Mouse (Mus musculus): Measurements from ENCODE around the gene Ahdc1. TPM values are rescaled to one million over a fixed set of nuclear protein-coding genes. Genes with fewer than 3 reads are reported as not detected.

Gene Ahdc1
- total and polyA plus RNA-seq, 3 experiments: 2.5 to 8.8 TPM; not detected in 1

DNA sequence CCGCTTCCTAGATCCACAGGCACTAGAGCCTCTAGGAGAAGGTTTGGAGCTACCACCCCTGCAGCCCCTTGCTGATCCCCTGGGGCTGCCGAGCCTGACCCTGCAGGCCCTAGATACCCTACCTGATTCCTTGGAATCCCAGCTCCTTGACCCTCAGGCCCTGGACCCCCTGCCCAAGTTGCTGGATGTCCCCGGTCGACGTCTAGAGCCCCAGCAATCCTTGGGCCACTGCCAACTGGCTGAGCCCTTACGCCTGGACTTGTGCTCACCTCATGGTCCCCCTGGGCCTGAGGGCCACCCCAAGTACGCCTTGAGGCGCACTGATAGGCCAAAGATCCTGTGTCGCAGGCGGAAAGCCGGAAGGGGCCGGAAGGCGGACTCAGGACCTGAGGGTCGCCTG is 51.2 kb downstream of the Ahdc1 start:
- H3K36me3 ChIP-seq (ENCODE audit: control insufficient read depth in 1 of 2, insufficient read depth in 2 of 2, low read length in 2 of 2): peaks cover 0 to 7% of the 10 kb centered on the region in 2 experiments; a peak in 2 of 4 replicates
- no peak for DNase-seq (ENCODE audit: low read depth, low spot score)
- peaks cover 3 to 11% of the 10 kb centered on the region in 2 experiments for H3K4me1 ChIP-seq (ENCODE audit: control insufficient read depth in 1 of 2, insufficient read depth in 2 of 2, low read length in 2 of 2)
- no peak overlapping the region for H3K27ac ChIP-seq (ENCODE audit: control insufficient read depth, low read depth, low read length)
- H3K79me2 ChIP-seq (ENCODE audit: control insufficient read depth, insufficient read depth, low read length, poor library complexity): no peaks in the 10 kb centered on the region
- H3K4me3 ChIP-seq (ENCODE audit: control insufficient read depth in 1 of 2, insufficient read depth in 1 of 2, low read depth in 2 of 2, low read length in 2 of 2): no peak overlapping the region
- no peaks in the 10 kb centered on the region for H3K27me3 ChIP-seq (ENCODE audit: control insufficient read depth in 1 of 2, insufficient read depth in 2 of 2, low read length in 2 of 2)
- TF ChIP-seq MYB (IDR thresholded peaks at IDR 0.05; ENCODE audit: low read depth, low read length) (no peak), SMC3 (IDR thresholded peaks at IDR 0.05; ENCODE audit: low read depth, low read length) (no peak), JUND (IDR thresholded peaks at IDR 0.05; ENCODE audit: low read depth, low read length) (no peak), CHD2 (IDR thresholded peaks at IDR 0.05; ENCODE audit: low read length) (no peak), TCF12 (IDR thresholded peaks at IDR 0.05; ENCODE audit: low read depth, low read length) (no peak), ETS1 (IDR thresholded peaks at IDR 0.05; ENCODE audit: low read depth, low read length) (no peak), KAT2A (conservative IDR thresholded peaks at IDR 0.05; ENCODE audit: low read depth, low read length) (no peak), CHD1 (IDR thresholded peaks at IDR 0.05; ENCODE audit: low read depth, low read length) (no peak), RCOR1 (IDR thresholded peaks at IDR 0.05; ENCODE audit: low read depth, low read length) (no peak), TAL1 (IDR thresholded peaks at IDR 0.05; ENCODE audit: low read length) (no peak), RAD21 (IDR thresholded peaks at IDR 0.05; ENCODE audit: low read depth, low read length) (no peak), NELFE (IDR thresholded peaks at IDR 0.05; ENCODE audit: low read depth, low read length) (no peak), ELF1 (IDR thresholded peaks at IDR 0.05; ENCODE audit: low read depth, low read length) (no peak)
- H3K9me3 ChIP-seq (replicated peaks; ENCODE audit: insufficient read depth, low read length): no peaks in the 10 kb centered on the region
- H3K9ac ChIP-seq (ENCODE audit: control insufficient read depth, low read depth, low read length, poor library complexity, severe bottlenecking): no peak overlapping the region

DNA sequence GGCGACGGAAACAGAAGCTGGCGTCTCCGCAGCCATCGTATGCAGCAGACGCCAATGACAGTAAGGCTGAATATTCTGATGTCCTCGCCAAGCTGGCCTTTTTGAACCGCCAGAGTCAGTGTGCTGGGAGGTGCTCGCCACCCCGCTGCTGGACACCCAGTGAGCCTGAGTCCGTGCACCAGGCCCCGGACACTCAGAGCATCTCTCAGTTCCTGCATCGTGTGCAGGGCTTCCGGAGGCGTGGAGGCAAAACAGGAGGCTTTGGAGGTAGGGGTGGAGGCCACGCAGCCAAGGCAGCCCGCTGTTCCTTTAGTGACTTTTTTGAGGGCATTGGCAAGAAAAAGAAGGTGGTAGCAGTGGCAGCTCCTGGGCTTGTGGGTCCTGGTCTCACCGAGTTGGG is 52.1 kb downstream of the Ahdc1 start:
- peaks cover 0 to 2% of the 10 kb centered on the region in 2 experiments; a peak in 2 of 4 replicates for H3K4me1 ChIP-seq (ENCODE audit: control insufficient read depth in 1 of 2, insufficient read depth in 2 of 2, low read length in 2 of 2)

More for the DNA sequence above, 52.1 kb downstream of the Ahdc1 start:
- Histone ChIP-seq H3K27ac (ENCODE audit: control insufficient read depth, low read depth, low read length) (no peak overlapping the region), H3K4me3 (ENCODE audit: control insufficient read depth in 1 of 2, insufficient read depth in 1 of 2, low read depth in 2 of 2, low read length in 2 of 2) (no peak overlapping the region), H3K9me3 (replicated peaks; ENCODE audit: insufficient read depth, low read length) (no peaks in the 10 kb centered on the region), H3K27me3 (ENCODE audit: control insufficient read depth in 1 of 2, insufficient read depth in 2 of 2, low read length in 2 of 2) (no peaks in the 10 kb centered on the region), H3K36me3 (ENCODE audit: control insufficient read depth in 1 of 2, insufficient read depth in 2 of 2, low read length in 2 of 2) (peaks cover 0 to 2% of the 10 kb centered on the region in 2 experiments; a peak in 1 of 4 replicates), H3K9ac (ENCODE audit: control insufficient read depth, low read depth, low read length, poor library complexity, severe bottlenecking) (no peak overlapping the region), H3K79me2 (ENCODE audit: control insufficient read depth, insufficient read depth, low read length, poor library complexity) (no peaks in the 10 kb centered on the region)
- TF ChIP-seq MAZ (IDR thresholded peaks at IDR 0.05; ENCODE audit: low read depth, low read length) (no peak), RCOR1 (IDR thresholded peaks at IDR 0.05; ENCODE audit: low read depth, low read length) (no peak), GABPA (IDR thresholded peaks at IDR 0.05; ENCODE audit: low read depth, low read length) (no peak), KAT2A (conservative IDR thresholded peaks at IDR 0.05; ENCODE audit: low read depth, low read length) (no peak), EP300 (IDR thresholded peaks at IDR 0.05; ENCODE audit: low read depth in 1 of 2, low read length in 2 of 2) (no peak), NRF1 (IDR thresholded peaks at IDR 0.05; ENCODE audit: insufficient read depth, low read depth, low read length, poor library complexity, severe bottlenecking) (no peak), POLR2AphosphoS5 (IDR thresholded peaks at IDR 0.05; ENCODE audit: borderline replicate concordance, low read depth, low read length) (no peak), BHLHE40 (IDR thresholded peaks at IDR 0.05; ENCODE audit: borderline replicate concordance, low read depth, low read length) (no peak), SMC3 (IDR thresholded peaks at IDR 0.05; ENCODE audit: low read depth, low read length) (no peak), TAL1 (IDR thresholded peaks at IDR 0.05; ENCODE audit: low read length) (no peak), MEF2A (IDR thresholded peaks at IDR 0.05; ENCODE audit: extremely low read depth, insufficient replicate concordance, low read depth, low read length, poor library complexity, severe bottlenecking) (no peak), CHD1 (IDR thresholded peaks at IDR 0.05; ENCODE audit: low read depth, low read length) (no peak), UBTF (IDR thresholded peaks at IDR 0.05; ENCODE audit: borderline replicate concordance, insufficient read depth, low read depth, low read length) (no peak), ZNF384 (IDR thresholded peaks at IDR 0.05; ENCODE audit: low read depth, low read length) (no peak), MYC (IDR thresholded peaks at IDR 0.05; ENCODE audit: low read depth, low read length) (no peak)
- DNase-seq (ENCODE audit: low read depth, low spot score): no peak

Data from MEL (cell line).